Mouse (Mus musculus): ENCODE results near the gene Ciao2b. TPM values are rescaled to one million over a fixed set of nuclear protein-coding genes. Genes with fewer than 3 reads are reported as not detected.

Gene Ciao2b
- total RNA-seq, 4 experiments from 2014 or later: 25.0 to 32.7 (median 30.3) TPM

GRCm38 (mm10) chr8:104620765-104621164, 21.0 kb downstream of the Ciao2b start:
- no peak for DNase-seq (ENCODE audit: low spot score in 2 of 2)

GRCm38 (mm10) chr8:104613119-104613518, 28.6 kb downstream of the Ciao2b start:
- DNase-seq (ENCODE audit: low spot score in 2 of 2): no peak

GRCm38 (mm10) chr8:104611613-104612012, 30.2 kb downstream of the Ciao2b start:
- no peak for DNase-seq (ENCODE audit: low spot score in 2 of 2)

- DNase-seq (ENCODE audit: low spot score in 2 of 2): no peak
These were observed 31.5 kb downstream of the Ciao2b start for GRCm38 (mm10) chr8:104610185-104610766.

- DNase-seq (ENCODE audit: low spot score in 2 of 2): no peak
These were observed 32.5 kb downstream of the Ciao2b start for GRCm38 (mm10) chr8:104609222-104609621.

DNA sequence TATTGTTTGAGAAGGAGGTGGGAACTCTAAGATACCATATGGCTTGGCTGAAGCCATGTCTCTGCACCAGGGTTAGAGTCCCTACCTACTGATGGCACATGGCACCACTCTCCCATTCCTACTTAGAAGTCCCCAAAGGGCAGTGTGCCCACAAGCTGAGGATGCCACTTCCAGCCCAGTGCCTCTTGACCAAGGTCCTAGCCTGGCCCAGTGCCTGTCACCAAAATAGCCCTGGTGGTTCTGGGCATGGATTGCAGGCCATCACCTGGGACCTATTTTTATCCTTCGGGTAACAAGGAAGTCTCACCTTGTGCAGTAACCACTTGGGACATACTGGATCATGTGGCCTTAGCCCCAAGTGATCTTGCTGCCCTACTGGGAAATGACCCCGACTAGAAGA, 33.8 kb downstream of the Ciao2b start:
- DNase-seq (ENCODE audit: low spot score in 2 of 2): no peak

GRCm38 (mm10) chr8:104606329-104606728, 35.4 kb downstream of the Ciao2b start:
- no peak for DNase-seq (ENCODE audit: low spot score in 2 of 2)

- no peak for DNase-seq (ENCODE audit: low spot score in 2 of 2)
These were observed 38.5 kb downstream of the Ciao2b start for GRCm38 (mm10) chr8:104603245-104603593.

DNA sequence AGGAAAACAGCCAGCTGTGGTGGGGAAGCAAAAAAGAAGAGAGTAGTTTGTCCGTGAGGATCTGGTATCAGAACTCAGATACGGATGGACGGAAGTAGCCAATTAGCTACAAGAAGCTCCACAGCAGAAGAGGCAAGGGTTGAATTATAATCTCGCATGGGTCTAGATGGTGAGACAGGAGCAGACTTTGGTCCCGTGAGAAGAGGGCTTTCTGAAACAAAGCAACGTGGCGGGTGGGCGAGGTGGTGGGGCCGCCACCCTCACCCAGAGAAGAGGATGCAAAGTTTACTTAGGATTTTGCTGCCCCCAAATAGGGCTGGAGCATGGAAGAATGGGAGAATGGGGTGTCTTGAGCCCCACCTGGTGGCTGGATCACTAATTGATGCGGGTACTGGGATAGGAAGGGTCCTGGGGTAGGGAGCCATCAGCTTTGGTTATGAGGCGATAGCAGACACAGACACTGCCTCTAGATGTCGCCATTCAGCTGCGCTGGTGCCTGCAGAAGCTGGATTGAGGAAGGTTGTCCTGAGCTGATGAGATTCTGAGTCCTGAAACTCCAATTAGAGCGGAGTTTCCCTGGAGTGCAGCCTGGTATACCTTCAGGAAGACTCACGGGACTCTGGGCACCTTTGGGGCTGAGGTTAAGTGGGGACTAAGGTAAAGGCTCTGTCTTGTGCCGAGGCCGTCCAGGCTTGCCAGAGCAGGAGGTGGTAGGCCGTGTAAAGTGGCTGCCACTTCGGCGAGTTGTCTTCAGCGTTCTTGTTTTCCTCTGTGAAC, 39.1 kb downstream of the Ciao2b start:
- DNase-seq (ENCODE audit: low spot score in 2 of 2): peak; percentile 79 to 86

- no peak for DNase-seq (ENCODE audit: low spot score in 2 of 2)
These were observed 39.8 kb downstream of the Ciao2b start for GRCm38 (mm10) chr8:104601941-104602371.

GRCm38 (mm10) chr8:104601386-104601785, 40.4 kb downstream of the Ciao2b start:
- no peak for DNase-seq (ENCODE audit: low spot score in 2 of 2)

DNA sequence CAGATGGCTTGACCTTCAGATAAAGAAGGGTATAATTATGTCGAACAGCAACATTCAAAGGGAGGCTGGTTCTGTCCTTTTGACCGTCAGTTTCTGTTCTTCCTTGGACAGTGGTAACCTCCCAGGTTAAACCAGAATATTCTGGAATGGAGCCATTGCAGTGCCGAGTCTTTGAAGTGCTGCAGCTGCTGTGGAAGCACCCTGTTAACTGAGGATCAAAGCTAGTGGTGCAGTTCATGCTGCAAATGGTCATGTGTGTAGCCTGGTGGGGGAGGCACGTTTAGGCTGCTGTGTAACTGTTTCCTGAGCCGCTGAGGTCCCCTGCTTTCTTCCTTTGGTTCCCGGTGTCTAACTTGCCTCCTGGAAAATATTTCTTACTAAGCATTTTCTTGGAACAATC, 43.3 kb downstream of the Ciao2b start:
- no peak for DNase-seq (ENCODE audit: low spot score in 2 of 2)

DNA sequence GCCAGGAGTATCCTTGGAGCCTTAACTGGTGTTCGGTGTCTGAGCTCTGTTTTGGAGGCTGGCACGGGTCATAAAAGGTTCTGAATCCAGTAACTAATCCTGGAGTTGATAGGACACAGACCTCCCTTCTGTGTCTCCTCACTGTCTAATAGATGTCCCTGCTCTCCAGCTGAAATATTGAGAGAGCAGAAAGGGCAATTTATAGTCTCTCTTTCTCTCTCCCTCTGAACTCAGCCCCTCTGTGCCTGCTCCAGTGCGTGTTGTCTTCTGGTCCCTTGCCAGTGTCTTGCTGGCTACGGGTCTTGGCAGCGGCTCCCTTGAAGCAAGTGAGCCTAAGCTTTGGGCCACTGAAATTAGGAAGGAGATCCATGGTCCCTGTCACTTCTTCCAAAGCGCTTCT, 44.1 kb downstream of the Ciao2b start:
- DNase-seq (ENCODE audit: low spot score in 2 of 2): no peak

GRCm38 (mm10) chr8:104595773-104596536, 45.8 kb downstream of the Ciao2b start:
- no peak for DNase-seq (ENCODE audit: low spot score in 2 of 2)

- no peak for DNase-seq (ENCODE audit: low spot score in 2 of 2)
These were observed 47.0 kb downstream of the Ciao2b start for GRCm38 (mm10) chr8:104594611-104595362.

GRCm38 (mm10) chr8:104593536-104594325, 48.0 kb downstream of the Ciao2b start:
- DNase-seq (ENCODE audit: low spot score in 2 of 2): no peak

DNA sequence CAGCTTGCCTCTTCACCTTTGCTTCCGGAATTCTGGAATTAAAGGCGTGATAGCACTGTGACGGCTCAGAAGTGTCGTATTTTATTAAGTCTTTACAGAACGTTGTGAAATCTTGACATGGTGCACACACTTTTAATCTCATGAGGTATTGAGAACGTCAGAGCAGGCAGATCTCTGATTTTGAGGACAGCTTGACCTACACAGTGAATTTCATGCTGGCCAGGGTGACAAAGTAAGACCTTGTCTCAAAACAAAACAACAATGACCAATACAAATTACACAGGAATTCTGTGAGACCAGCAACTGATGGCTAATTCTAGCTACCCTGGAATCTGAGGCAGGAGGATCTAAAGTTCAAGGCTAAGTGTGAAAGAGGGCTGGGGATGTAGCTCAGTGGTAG, 49.2 kb downstream of the Ciao2b start:
- no peak for DNase-seq (ENCODE audit: low spot score in 2 of 2)

DNA sequence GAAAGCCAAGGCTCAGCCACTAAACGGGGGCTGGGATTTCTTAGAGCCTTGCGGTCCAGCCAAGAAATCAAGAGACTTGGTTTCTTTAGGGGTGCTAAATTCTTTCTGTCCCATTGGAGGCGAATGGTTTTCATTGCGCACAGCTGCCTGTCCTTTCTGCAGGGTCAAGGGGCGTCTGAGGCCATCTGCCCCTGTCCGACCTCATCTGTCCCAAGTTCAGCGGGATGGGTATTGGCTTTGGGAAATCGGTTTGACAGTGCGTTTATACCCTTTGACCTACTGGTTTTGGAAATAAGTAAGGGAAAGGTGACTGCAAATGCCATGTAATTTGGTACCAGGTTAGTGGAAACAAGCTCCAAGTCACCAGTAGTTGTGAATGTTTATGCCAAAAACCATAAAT, 49.9 kb downstream of the Ciao2b start:
- DNase-seq (ENCODE audit: low spot score in 2 of 2): no peak

GRCm38 (mm10) chr8:104591133-104591834, 50.5 kb downstream of the Ciao2b start, which contains the start of gene Pdp2:
Pdp2 (plus strand) TSS chr8:104591451.
- peak; percentile 90 to 93 for DNase-seq (ENCODE audit: low spot score in 2 of 2)

GRCm38 (mm10) chr8:104590284-104590683, 51.5 kb downstream of the Ciao2b start:
- no peak for DNase-seq (ENCODE audit: low spot score in 2 of 2)
